Mouse (Mus musculus): ENCODE data around the gene Csnk2a1.

DNA sequence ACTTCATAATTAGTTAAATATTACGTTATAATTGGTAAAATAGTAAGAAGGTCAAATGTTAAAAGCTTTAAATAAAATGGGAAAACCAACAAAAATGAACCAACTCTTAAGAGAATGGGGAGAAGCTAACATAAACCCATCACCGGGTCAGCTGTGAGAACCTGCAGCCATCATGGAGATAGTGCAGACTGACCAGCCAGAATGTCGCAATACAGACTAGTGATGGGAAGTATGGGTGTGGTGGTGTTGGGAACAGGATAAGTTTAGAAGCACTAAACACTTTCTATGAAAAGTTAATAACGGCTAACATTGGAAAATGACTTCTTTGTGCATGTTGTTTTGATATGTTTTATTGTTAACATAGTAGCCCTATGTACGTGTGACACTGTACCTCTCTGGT is 60.9 kb downstream of the Csnk2a1 start:
- TF ChIP-seq CTCF (IDR thresholded peaks at IDR 0.05; ENCODE audit: extremely low read depth, insufficient read length, insufficient replicate concordance, low read depth, low read length), result no peak
- no peak for TF ChIP-seq POLR2A (IDR thresholded peaks at IDR 0.05; ENCODE audit: low read depth, low read length)
